Mouse (Mus musculus) liver, embryonic 15.5 days (tissue): ENCODE data around the gene Mroh8. TPM values are rescaled to one million over a fixed set of nuclear protein-coding genes. Genes with fewer than 3 reads are reported as not detected.

ENCODE experiments used
- ATAC-seq: fragments of 200-750 bp; cut with Nextera tagmentation; 2 replicates; pipeline ENCODE4 v1.8.0; 2017; ENCODE audit warnings: moderate number of reproducible peaks, mild to moderate bottlenecking, moderate library complexity; ENCODE audit not compliant: insufficient read depth
- H3K27ac ChIP-seq: fragments of 300-500 bp; sonication (generic); replicated peaks from 2 replicates; pipeline ENCODE4 v1.5.1; 2015; ENCODE audit warnings: mild to moderate bottlenecking, inconsistent platforms
- H3K27me3 ChIP-seq: fragments of 300-500 bp; sonication (generic); 2 replicates; pipeline ENCODE4 v1.6.1; 2015; ENCODE audit warnings: mild to moderate bottlenecking, inconsistent platforms
- H3K36me3 ChIP-seq: fragments of 300-500 bp; sonication (generic); replicated peaks from 2 replicates; pipeline ENCODE4 v1.6.1; 2015; ENCODE audit warnings: moderate library complexity, mild to moderate bottlenecking, inconsistent platforms
- H3K4me1 ChIP-seq: fragments of 300-500 bp; sonication (generic); replicated peaks from 2 replicates; pipeline ENCODE4 v1.6.1; 2015; ENCODE audit warnings: inconsistent platforms
- H3K4me2 ChIP-seq: fragments of 300-500 bp; sonication (generic); 2 replicates; pipeline ENCODE4 v1.6.1; 2015; ENCODE audit warnings: moderate library complexity, mild to moderate bottlenecking, inconsistent platforms
- H3K4me3 ChIP-seq: fragments of 300-500 bp; sonication (generic); replicated peaks from 2 replicates; pipeline ENCODE4 v1.5.1; 2015; ENCODE audit warnings: mild to moderate bottlenecking, inconsistent platforms
- H3K9ac ChIP-seq: fragments of 300-500 bp; sonication (generic); 2 replicates; pipeline ENCODE4 v1.6.1; 2015; ENCODE audit warnings: moderate library complexity, mild to moderate bottlenecking, inconsistent platforms
- H3K9me3 ChIP-seq: fragments of 300-500 bp; sonication (generic); replicated peaks from 2 replicates; pipeline ENCODE4 v1.6.1; 2016; ENCODE audit warnings: inconsistent platforms
- WGBS: fragments of 180-500 bp; shearing (Covaris S2); methylation state at CpG from one replicate; pipeline ENCODE4 v1.1.7; 2015; ENCODE audit warnings: mixed read lengths; ENCODE audit not compliant: insufficient replicate concordance; 5-methylcytosine and 5-hydroxymethylcytosine counted together
- polyA plus RNA-seq: library from polyadenylated mRNA; unstranded; fragments of >200 nt; fragmentation: Nextera tagmentation; extraction: Ambion mirVana; gene quantifications from 2 replicates; pipeline ENCODE4 v1.2.1, GENCODE M21; 2015

Gene Mroh8
- polyA plus RNA-seq, 1 experiment from 2014 or later, result 0.20 TPM

GRCm38 (mm10) chr2:157190651-157191050 lies 88.7 kb downstream of the Mroh8 start:
- no peak overlapping the region for H3K9ac ChIP-seq
- WGBS, result 87% methylated on average over 4 of the region's 4 CpGs
- H3K27me3 ChIP-seq, result no peaks in the 10 kb centered on the region
- no peak for ATAC-seq
- H3K4me2 ChIP-seq, result no peak overlapping the region
- H3K4me3 ChIP-seq, result no peak overlapping the region
- peaks cover 4% of the 10 kb centered on the region for H3K4me1 ChIP-seq
- H3K36me3 ChIP-seq, result peaks cover 96% of the 10 kb centered on the region
- H3K9me3 ChIP-seq, result no peaks in the 10 kb centered on the region
- H3K27ac ChIP-seq, result no peak overlapping the region

GRCm38 (mm10) chr2:157187223-157187622 lies 92.1 kb downstream of the Mroh8 start:
- Histone ChIP-seq H3K4me3 (no peak overlapping the region), H3K27me3 (no peaks in the 10 kb centered on the region), H3K9me3 (no peaks in the 10 kb centered on the region), H3K36me3 (peaks cover 91% of the 10 kb centered on the region), H3K9ac (no peak overlapping the region), H3K27ac (no peak overlapping the region), H3K4me2 (no peak overlapping the region), H3K4me1 (peaks cover 16% of the 10 kb centered on the region)
- 77% methylated on average over 4 of the region's 4 CpGs for WGBS
- no peak for ATAC-seq

GRCm38 (mm10) chr2:157186504-157186903 lies 92.8 kb downstream of the Mroh8 start:
- WGBS, result 83% methylated on average over 5 of the region's 5 CpGs
- Histone ChIP-seq H3K4me1 (peaks cover 16% of the 10 kb centered on the region), H3K4me2 (no peak overlapping the region), H3K4me3 (no peak overlapping the region), H3K9me3 (no peaks in the 10 kb centered on the region), H3K27ac (no peak overlapping the region), H3K36me3 (peaks cover 90% of the 10 kb centered on the region), H3K27me3 (no peaks in the 10 kb centered on the region), H3K9ac (no peak overlapping the region)
- ATAC-seq, result no peak

- peak overlapping the region; percentile 18; the same call in 1 of the 2 replicates for H3K4me2 ChIP-seq
- no peaks in the 10 kb centered on the region for H3K9me3 ChIP-seq
- H3K36me3 ChIP-seq, result peaks cover 89% of the 10 kb centered on the region
- no peak overlapping the region for H3K4me3 ChIP-seq
- H3K27ac ChIP-seq, result peak overlapping the region; percentile 51; the same call in 1 of the 2 replicates
- H3K27me3 ChIP-seq, result no peaks in the 10 kb centered on the region
- no peak overlapping the region for H3K9ac ChIP-seq
- WGBS, result 52% methylated on average over 13 of the region's 13 CpGs
- peaks cover 16% of the 10 kb centered on the region for H3K4me1 ChIP-seq
- peak; percentile 83 for ATAC-seq
Observed at GRCm38 (mm10) chr2:157185022-157185660, 94.2 kb downstream of the Mroh8 start.

- ATAC-seq, result no peak
- Histone ChIP-seq H3K27me3 (no peaks in the 10 kb centered on the region), H3K9ac (no peak overlapping the region), H3K9me3 (no peaks in the 10 kb centered on the region), H3K4me1 (peaks cover 2% of the 10 kb centered on the region; the same call in 1 of the 2 replicates), H3K36me3 (peaks cover 84% of the 10 kb centered on the region), H3K4me3 (no peak overlapping the region), H3K4me2 (no peak overlapping the region), H3K27ac (no peak overlapping the region)
- 78% methylated on average over 6 of the region's 6 CpGs for WGBS
Observed at GRCm38 (mm10) chr2:157178167-157178566, 101.2 kb downstream of the Mroh8 start.

GRCm38 (mm10) chr2:157176248-157176647 lies 103.1 kb downstream of the Mroh8 start:
- H3K36me3 ChIP-seq, result peaks cover 85% of the 10 kb centered on the region
- H3K4me3 ChIP-seq, result no peak overlapping the region
- no peaks in the 10 kb centered on the region for H3K27me3 ChIP-seq
- no peak overlapping the region for H3K4me2 ChIP-seq
- no peak overlapping the region for H3K27ac ChIP-seq
- peaks cover 2% of the 10 kb centered on the region; the same call in 1 of the 2 replicates for H3K4me1 ChIP-seq
- ATAC-seq, result no peak
- 63% methylated on average over 3 of the region's 3 CpGs for WGBS
- H3K9me3 ChIP-seq, result no peaks in the 10 kb centered on the region
- no peak overlapping the region for H3K9ac ChIP-seq

- WGBS, result 85% methylated on average over 5 of the region's 5 CpGs
- H3K4me3 ChIP-seq, result no peak overlapping the region
- H3K4me1 ChIP-seq, result peaks cover 2% of the 10 kb centered on the region; the same call in 1 of the 2 replicates
- H3K36me3 ChIP-seq, result peaks cover 86% of the 10 kb centered on the region
- no peaks in the 10 kb centered on the region for H3K9me3 ChIP-seq
- H3K9ac ChIP-seq, result no peak overlapping the region
- H3K27me3 ChIP-seq, result no peaks in the 10 kb centered on the region
- no peak overlapping the region for H3K27ac ChIP-seq
- H3K4me2 ChIP-seq, result no peak overlapping the region
- ATAC-seq, result no peak
Observed at GRCm38 (mm10) chr2:157174416-157174815, 104.9 kb downstream of the Mroh8 start.

- Histone ChIP-seq H3K9ac (no peak overlapping the region), H3K27ac (no peak overlapping the region), H3K36me3 (peaks cover 94% of the 10 kb centered on the region), H3K4me2 (no peak overlapping the region), H3K27me3 (no peaks in the 10 kb centered on the region), H3K4me1 (0 out of 2 replicates have a peak, but pooled peaks cover 2% of the 10 kb centered on the region), H3K4me3 (no peak overlapping the region), H3K9me3 (no peaks in the 10 kb centered on the region)
- no peak for ATAC-seq
- 87% methylated on average over 6 of the region's 6 CpGs for WGBS
Observed at GRCm38 (mm10) chr2:157173555-157173954, 105.8 kb downstream of the Mroh8 start.

- peaks cover 92% of the 10 kb centered on the region for H3K36me3 ChIP-seq
- H3K27me3 ChIP-seq, result no peaks in the 10 kb centered on the region
- 88% methylated on average over 6 of the region's 6 CpGs for WGBS
- no peak for ATAC-seq
- H3K9me3 ChIP-seq, result no peaks in the 10 kb centered on the region
- no peak overlapping the region for H3K4me3 ChIP-seq
- H3K27ac ChIP-seq, result no peak overlapping the region
- no peak overlapping the region for H3K4me2 ChIP-seq
- no peak overlapping the region for H3K9ac ChIP-seq
- H3K4me1 ChIP-seq, result 0 out of 2 replicates have a peak, but pooled peaks cover 2% of the 10 kb centered on the region
Observed at GRCm38 (mm10) chr2:157172984-157173383, 106.4 kb downstream of the Mroh8 start.

GRCm38 (mm10) chr2:157170626-157171025 lies 108.7 kb downstream of the Mroh8 start:
- Histone ChIP-seq H3K9me3 (no peaks in the 10 kb centered on the region), H3K4me2 (no peak overlapping the region), H3K4me1 (no peaks in the 10 kb centered on the region), H3K27ac (no peak overlapping the region), H3K9ac (no peak overlapping the region), H3K36me3 (peaks cover 91% of the 10 kb centered on the region), H3K4me3 (no peak overlapping the region), H3K27me3 (no peaks in the 10 kb centered on the region)
- no peak for ATAC-seq
- 79% methylated on average over 6 of the region's 6 CpGs for WGBS

- H3K4me2 ChIP-seq, result no peak overlapping the region
- no peak overlapping the region for H3K9ac ChIP-seq
- H3K9me3 ChIP-seq, result no peaks in the 10 kb centered on the region
- no peaks in the 10 kb centered on the region for H3K27me3 ChIP-seq
- H3K36me3 ChIP-seq, result peaks cover 89% of the 10 kb centered on the region
- no peak overlapping the region for H3K27ac ChIP-seq
- no peak for ATAC-seq
- WGBS, result 73% methylated on average over 5 of the region's 5 CpGs
- no peaks in the 10 kb centered on the region for H3K4me1 ChIP-seq
- H3K4me3 ChIP-seq, result no peak overlapping the region
Observed at GRCm38 (mm10) chr2:157170166-157170565, 109.2 kb downstream of the Mroh8 start.
